Mouse (Mus musculus) R1 (cell line): Measurements from ENCODE around the gene Ckap5.
A peak's percentile ranks its signal among the peaks of the same experiment; 100 is the strongest.
"Not testable (repeated sequence)": the region's sequence is repeated elsewhere in the genome, so short reads cannot be mapped to it uniquely, and the experiment has no call there.

Experiments used
- DNase-seq: peaks from one replicate; pipeline ENCODE4 v3.0.0-alpha.2; 2018; ENCODE audit warnings: low read depth, low spot score

Gene Ckap5

GRCm38 (mm10) chr2:91526294-91527146, at the start of gene Ckap5:
Ckap5 (plus strand) TSS chr2:91526762.
- DNase-seq, result peak; percentile 98

- no peak for DNase-seq
Observed at GRCm38 (mm10) chr2:91476841-91477240, 49.7 kb upstream of the Ckap5 start.

- DNase-seq, result no peak
Observed at GRCm38 (mm10) chr2:91480399-91480801, 46.2 kb upstream of the Ckap5 start.

GRCm38 (mm10) chr2:91480805-91481514, 45.6 kb upstream of the Ckap5 start:
- peak; percentile 70 for DNase-seq

GRCm38 (mm10) chr2:91484698-91485097, 41.9 kb upstream of the Ckap5 start:
- no peak for DNase-seq

- DNase-seq, result no peak
Observed at GRCm38 (mm10) chr2:91485256-91485655, 41.3 kb upstream of the Ckap5 start.

GRCm38 (mm10) chr2:91487295-91487694, 39.3 kb upstream of the Ckap5 start:
- DNase-seq, result not testable (repeated sequence)

GRCm38 (mm10) chr2:91492071-91492635, 34.4 kb upstream of the Ckap5 start:
- no peak for DNase-seq

- DNase-seq, result no peak
Observed at GRCm38 (mm10) chr2:91493981-91494380, 32.6 kb upstream of the Ckap5 start.

GRCm38 (mm10) chr2:91498093-91498719, 28.4 kb upstream of the Ckap5 start:
- no peak for DNase-seq

- no peak for DNase-seq
Observed at GRCm38 (mm10) chr2:91508076-91508475, 18.5 kb upstream of the Ckap5 start.

GRCm38 (mm10) chr2:91517186-91517585, 9.4 kb upstream of the Ckap5 start:
- DNase-seq, result peak; percentile 57

GRCm38 (mm10) chr2:91527147-91527486, 555 bp downstream of the Ckap5 start:
- DNase-seq, result peak; percentile 86

- peak; percentile 91 for DNase-seq
Observed at GRCm38 (mm10) chr2:91537588-91538205, 11.1 kb downstream of the Ckap5 start.

- DNase-seq, result peak; percentile 83
Observed at GRCm38 (mm10) chr2:91568125-91568524, 41.6 kb downstream of the Ckap5 start.

- DNase-seq, result no peak
Observed at GRCm38 (mm10) chr2:91580894-91581293, 54.3 kb downstream of the Ckap5 start.

- DNase-seq, result no peak
Observed at GRCm38 (mm10) chr2:91586242-91586641, 59.7 kb downstream of the Ckap5 start.

- DNase-seq, result no peak
Observed at GRCm38 (mm10) chr2:91600475-91600874, 73.9 kb downstream of the Ckap5 start.

GRCm38 (mm10) chr2:91602389-91602788, 75.8 kb downstream of the Ckap5 start:
- DNase-seq, result peak; percentile 25

GRCm38 (mm10) chr2:91609370-91609769, 82.8 kb downstream of the Ckap5 start:
- peak; percentile 42 for DNase-seq

GRCm38 (mm10) chr2:91622356-91622755, 95.8 kb downstream of the Ckap5 start:
- DNase-seq, result no peak

- not testable (repeated sequence) for DNase-seq
Observed at GRCm38 (mm10) chr2:91623366-91623765, 96.8 kb downstream of the Ckap5 start.
